Mouse (Mus musculus) adrenal gland, postnatal 25 days (tissue): ENCODE measurements at regions not wholly inside any gene's neighbourhood (a gene's known extent, or its start where the extent isn't known, plus 50 kb on each side); places are given as distances from the start of the nearest gene placed in this dataset.
A peak's percentile ranks its signal among the peaks of the same experiment; 100 is the strongest.

ENCODE experiments used
- DNase-seq: peaks from one replicate; pipeline ENCODE4 v3.0.0; 2021; ENCODE audit warnings: mixed read lengths

GRCm38 (mm10) chr8:23314275-23315123 lies 903.3 kb downstream of the Mrps31 start:
- no peak for DNase-seq

GRCm38 (mm10) chr8:23319556-23319955 lies 908.4 kb downstream of the Mrps31 start:
- peak; percentile 28 for DNase-seq

GRCm38 (mm10) chr8:23321166-23321565 lies 910.0 kb downstream of the Mrps31 start:
- no peak for DNase-seq

GRCm38 (mm10) chr8:23327283-23327682 lies 916.1 kb downstream of the Mrps31 start:
- no peak for DNase-seq

GRCm38 (mm10) chr8:23344161-23344560 lies 933.0 kb downstream of the Mrps31 start:
- DNase-seq, result peak; percentile 29

GRCm38 (mm10) chr8:23351367-23351930 lies 940.3 kb downstream of the Mrps31 start:
- DNase-seq, result no peak

- DNase-seq, result no peak
Observed at GRCm38 (mm10) chr8:23352259-23353106, 941.3 kb downstream of the Mrps31 start.

GRCm38 (mm10) chr8:23360061-23360622 lies 949.0 kb downstream of the Mrps31 start:
- no peak for DNase-seq

GRCm38 (mm10) chr8:23360850-23361274 lies 949.7 kb downstream of the Mrps31 start:
- DNase-seq, result no peak
